Mouse (Mus musculus): Measurements from ENCODE around the gene Kif1a. TPM values are rescaled to one million over a fixed set of nuclear protein-coding genes. Genes with fewer than 3 reads are reported as not detected.
A peak's percentile ranks its signal among the peaks of the same experiment; 100 is the strongest.

Kif1a gene
- 1 to 10 TPM; 3.1 to 3.4 TPM for total RNA-seq (2021)

GRCm38 (mm10) chr1:93101571-93102061 lies at the start of gene Kif1a:
Gene Kif1a, minus strand, starts transcription at chr1:93101951.
- DNase-seq = peak; percentile 23 to 31

GRCm38 (mm10) chr1:93150907-93151661 lies 49.3 kb upstream of the Kif1a start:
- DNase-seq = no peak
- intact Hi-C loops (cut with DNase I) = no loop called here

More at GRCm38 (mm10) chr1:93101571-93102061, at the start of gene Kif1a:
- intact Hi-C loops (cut with DNase I) = no loop called here

GRCm38 (mm10) chr1:93144176-93144575 lies 42.4 kb upstream of the Kif1a start:
- intact Hi-C loops (cut with DNase I) = no loop called here
- DNase-seq = peak; percentile 66 to 72

GRCm38 (mm10) chr1:93142871-93143270 lies 41.1 kb upstream of the Kif1a start:
- no peak for DNase-seq
- intact Hi-C loops (cut with DNase I) = no loop called here

GRCm38 (mm10) chr1:93139713-93140112 lies 38.0 kb upstream of the Kif1a start:
- peak; percentile 42 to 52 for DNase-seq
- intact Hi-C loops (cut with DNase I) = no loop called here

- intact Hi-C loops (cut with DNase I) = no loop called here
These were observed 36.8 kb upstream of the Kif1a start for GRCm38 (mm10) chr1:93138534-93138933.

GRCm38 (mm10) chr1:93135036-93135526 lies 33.3 kb upstream of the Kif1a start, which contains the start of gene Agxt:
Gene Agxt, plus strand, starts transcription at chr1:93135240.
- intact Hi-C loops (cut with DNase I) = no loop called here
- no peak for DNase-seq

More at GRCm38 (mm10) chr1:93138534-93138933, 36.8 kb upstream of the Kif1a start:
- peak; percentile 14 to 24 for DNase-seq

- intact Hi-C loops (cut with DNase I) = no loop called here
- no peak for DNase-seq
These were observed 30.9 kb upstream of the Kif1a start for GRCm38 (mm10) chr1:93132676-93133075.

GRCm38 (mm10) chr1:93130242-93130983 lies 28.7 kb upstream of the Kif1a start:
- intact Hi-C loops (cut with DNase I) = no loop called here
- no peak for DNase-seq

GRCm38 (mm10) chr1:93128710-93129349 lies 27.1 kb upstream of the Kif1a start:
- intact Hi-C loops (cut with DNase I) = no loop called here
- peak; percentile 59 to 78 for DNase-seq

- intact Hi-C loops (cut with DNase I) = no loop called here
- DNase-seq = no peak
These were observed 26.5 kb upstream of the Kif1a start for GRCm38 (mm10) chr1:93128209-93128608.

GRCm38 (mm10) chr1:93125256-93125655 lies 23.5 kb upstream of the Kif1a start:
- peak; percentile 25 to 29 for DNase-seq
- intact Hi-C loops (cut with DNase I) = loop anchor here (2.0 kb wide), 1 partner anchor 170 kb away; no protein-coding TSS in a partner anchor

GRCm38 (mm10) chr1:93124066-93124465 lies 22.3 kb upstream of the Kif1a start:
- no peak for DNase-seq
- intact Hi-C loops (cut with DNase I) = loop anchor here (2.0 kb wide), 1 partner anchor 169 kb away; no protein-coding TSS in a partner anchor

- no peak for DNase-seq
- intact Hi-C loops (cut with DNase I) = no loop called here
These were observed 21.6 kb upstream of the Kif1a start for GRCm38 (mm10) chr1:93123179-93123854.

- intact Hi-C loops (cut with DNase I) = no loop called here
- DNase-seq = no peak
These were observed 17.1 kb upstream of the Kif1a start for GRCm38 (mm10) chr1:93118816-93119215.

- no peak for DNase-seq
- intact Hi-C loops (cut with DNase I) = no loop called here
These were observed 13.7 kb upstream of the Kif1a start for GRCm38 (mm10) chr1:93115471-93115870.

- peak; percentile 56 to 60 for DNase-seq
- intact Hi-C loops (cut with DNase I) = no loop called here
These were observed 13.1 kb upstream of the Kif1a start for GRCm38 (mm10) chr1:93114713-93115463.

GRCm38 (mm10) chr1:93102700-93103099 lies 949 bp upstream of the Kif1a start:
- no peak for DNase-seq
- intact Hi-C loops (cut with DNase I) = no loop called here

Measured in heart, postnatal 10 days (tissue).